Mouse (Mus musculus) limb, embryonic 14.5 days (tissue): ENCODE measurements around the gene Zcchc8. TPM values are rescaled to one million over a fixed set of nuclear protein-coding genes. Genes with fewer than 3 reads are reported as not detected.
"Not testable (repeated sequence)": the region's sequence is repeated elsewhere in the genome, so short reads cannot be mapped to it uniquely, and the experiment has no call there.

Experiments
- ATAC-seq: fragments of 200-750 bp; cut with Nextera tagmentation; 2 replicates; pipeline ENCODE4 v1.8.0; 2017; ENCODE audit warnings: low read depth, moderate number of reproducible peaks, moderate TSS enrichment; ENCODE audit not compliant: low FRiP score
- DNase-seq: peaks from one replicate; pipeline ENCODE4 v3.0.0-alpha.2; 2015; ENCODE audit warnings: low spot score
- H3K27ac ChIP-seq: fragments of 300-500 bp; sonication (generic); replicated peaks from 2 replicates; pipeline ENCODE4 v1.5.1; 2014; ENCODE audit warnings: low read depth, mild to moderate bottlenecking, low read length, moderate library complexity, mixed read lengths
- H3K27me3 ChIP-seq: fragments of 300-500 bp; sonication (generic); 2 replicates; pipeline ENCODE4 v1.6.1; 2014; ENCODE audit warnings: low read length, mixed read lengths; ENCODE audit not compliant: control insufficient read depth, insufficient read depth
- H3K36me3 ChIP-seq: fragments of 300-500 bp; sonication (generic); 2 replicates; pipeline ENCODE4 v1.6.1; 2014; ENCODE audit warnings: mild to moderate bottlenecking, low read length, moderate library complexity, mixed read lengths; ENCODE audit not compliant: control insufficient read depth, insufficient read depth
- H3K4me1 ChIP-seq: fragments of 300-500 bp; sonication (generic); 2 replicates; pipeline ENCODE4 v1.6.1; 2014; ENCODE audit warnings: antibody characterized with exemption, low read length, mixed read lengths; ENCODE audit not compliant: control insufficient read depth, insufficient read depth
- H3K4me2 ChIP-seq: fragments of 300-500 bp; sonication (generic); replicated peaks from 2 replicates; pipeline ENCODE4 v1.6.1; 2014; ENCODE audit warnings: low read depth, mild to moderate bottlenecking, low read length, moderate library complexity; ENCODE audit not compliant: severe bottlenecking
- H3K4me3 ChIP-seq: fragments of 300-500 bp; sonication (generic); replicated peaks from 2 replicates; pipeline ENCODE4 v1.5.1; 2014; ENCODE audit warnings: low read length
- H3K9ac ChIP-seq: fragments of 300-500 bp; sonication (generic); 2 replicates; pipeline ENCODE4 v1.6.1; 2014; ENCODE audit warnings: mild to moderate bottlenecking, low read depth, low read length, moderate library complexity; ENCODE audit not compliant: severe bottlenecking
- H3K9me3 ChIP-seq: fragments of 300-500 bp; sonication (generic); 2 replicates; pipeline ENCODE4 v1.6.1; 2016; ENCODE audit warnings: low read length; ENCODE audit not compliant: control insufficient read depth
- POLR2A ChIP-seq: fragments of 200-500 bp; IDR thresholded peaks from 2 replicates; pipeline ENCODE4 v1.8.0; 2012; ENCODE audit warnings: inconsistent platforms, mild to moderate bottlenecking, moderate library complexity, borderline replicate concordance; ENCODE audit not compliant: insufficient read depth, insufficient read length; ENCODE audit errors: extremely low read depth
- WGBS: fragments of 180-500 bp; shearing (Covaris S2); extraction: QIAGEN DNeasy Blood & Tissue Kit; methylation state at CpG from one replicate; pipeline ENCODE4 v1.1.7; 2014; 5-methylcytosine and 5-hydroxymethylcytosine counted together
- polyA plus RNA-seq, 2 experiments: library from polyadenylated mRNA; depleted of rRNA in 1 of 2; stranded (reverse) in 1 of 2; unstranded in 1 of 2; fragments of >200 nt; fragmentation: Nextera tagmentation in 1 of 2; extraction: Ambion mirVana in 1 of 2; gene quantifications; 2 replicates each; pipeline versions ENCODE4 v1.2.1 to v1.2.3; 2012 to 2014

Zcchc8 gene
- polyA plus RNA-seq, 2 experiments, result 70.9 to 84.5 TPM

DNA sequence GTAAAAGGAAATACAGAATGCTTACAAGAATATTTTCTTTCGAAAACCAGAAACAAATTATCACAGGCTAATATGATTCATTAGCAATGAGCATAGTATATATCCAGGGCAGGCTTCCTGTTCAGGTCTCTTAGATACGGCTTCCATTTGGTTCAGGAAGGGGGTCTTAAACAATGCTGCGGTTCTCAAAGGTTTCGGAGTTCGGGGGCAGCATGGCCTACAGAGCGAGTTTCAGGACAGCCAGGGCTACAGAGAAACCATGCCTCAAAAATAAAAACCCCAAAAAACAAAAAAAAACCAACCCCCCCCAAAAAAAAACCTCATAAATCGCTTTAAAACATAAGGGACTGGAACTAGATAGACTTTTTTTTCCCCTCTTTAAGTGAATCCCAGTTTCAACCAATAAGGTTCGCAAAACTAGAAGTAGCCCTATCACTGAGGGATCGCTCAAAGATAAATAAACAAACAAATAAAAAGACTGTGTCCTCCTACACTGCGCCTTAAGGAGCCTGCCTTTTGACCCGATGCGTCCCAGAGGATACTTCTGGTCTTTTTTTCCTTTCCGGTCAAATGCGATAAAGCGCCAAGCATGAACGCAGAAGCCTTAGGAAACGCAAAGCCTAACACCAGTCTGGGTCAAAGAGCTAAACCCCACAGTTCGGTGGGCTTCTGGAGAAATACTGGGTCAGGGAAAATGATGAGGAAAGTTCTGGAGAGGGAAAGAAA is 27.6 kb upstream of the Zcchc8 start:
- no peaks in the 10 kb centered on the region for H3K27me3 ChIP-seq
- peak; percentile 10 for DNase-seq
- H3K4me3 ChIP-seq, result peak overlapping the region; percentile 56
- peak overlapping the region; percentile 98 for H3K27ac ChIP-seq
- H3K36me3 ChIP-seq, result peaks cover 19% of the 10 kb centered on the region
- no peak for ATAC-seq
- H3K4me1 ChIP-seq, result peaks cover 25% of the 10 kb centered on the region
- TF ChIP-seq POLR2A, result no peak
- under 1% methylated on average over 18 of the region's 18 CpGs for WGBS
- H3K9ac ChIP-seq, result peak overlapping the region; percentile 84
- H3K4me2 ChIP-seq, result peak overlapping the region; percentile 47
- no peaks in the 10 kb centered on the region for H3K9me3 ChIP-seq

DNA sequence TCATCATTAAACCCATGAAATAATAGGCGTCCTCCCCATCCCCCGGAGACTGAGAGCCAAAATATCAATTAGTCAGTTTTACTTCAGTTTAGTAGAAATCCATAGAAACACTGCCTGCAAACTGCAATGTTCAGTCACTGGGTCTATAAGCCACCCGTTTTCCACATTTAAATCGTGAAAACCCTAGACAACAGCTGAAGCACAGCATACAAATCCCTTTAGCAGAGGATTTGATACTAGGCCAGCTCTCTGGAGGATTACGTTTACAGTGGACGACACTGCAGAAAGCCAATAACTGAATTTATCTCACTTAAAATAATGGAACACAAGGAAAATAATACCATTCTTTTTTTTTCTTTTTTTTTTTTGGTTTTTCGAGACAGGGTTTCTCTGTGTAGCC is 26.7 kb upstream of the Zcchc8 start:
- H3K27me3 ChIP-seq, result no peaks in the 10 kb centered on the region
- no peak overlapping the region for H3K27ac ChIP-seq
- WGBS, result 23% methylated on average over 7 of the region's 7 CpGs
- H3K9ac ChIP-seq, result peak overlapping the region; percentile 84
- peak overlapping the region; percentile 47 for H3K4me2 ChIP-seq
- no peak for TF ChIP-seq POLR2A
- no peaks in the 10 kb centered on the region for H3K9me3 ChIP-seq
- H3K36me3 ChIP-seq, result peaks cover 24% of the 10 kb centered on the region
- peak; percentile 51 for DNase-seq
- ATAC-seq, result no peak
- H3K4me3 ChIP-seq, result peak overlapping the region; percentile 56
- peaks cover 25% of the 10 kb centered on the region for H3K4me1 ChIP-seq

- peak overlapping the region; percentile 47 for H3K4me2 ChIP-seq
- no peak overlapping the region; the same call in 1 of the 2 replicates for H3K27ac ChIP-seq
- TF ChIP-seq POLR2A, result no peak
- peak overlapping the region; percentile 56 for H3K4me3 ChIP-seq
- H3K27me3 ChIP-seq, result no peaks in the 10 kb centered on the region
- H3K4me1 ChIP-seq, result peaks cover 25% of the 10 kb centered on the region
- H3K9ac ChIP-seq, result 0 out of 2 replicates have a peak overlapping the region, but pooled peaks have one; percentile 3
- peaks cover 28% of the 10 kb centered on the region for H3K36me3 ChIP-seq
- ATAC-seq, result no peak
- H3K9me3 ChIP-seq, result no peaks in the 10 kb centered on the region
- no peak for DNase-seq
These were observed 25.4 kb upstream of the Zcchc8 start for GRCm38 (mm10) chr5:123746253-123746652.

DNA sequence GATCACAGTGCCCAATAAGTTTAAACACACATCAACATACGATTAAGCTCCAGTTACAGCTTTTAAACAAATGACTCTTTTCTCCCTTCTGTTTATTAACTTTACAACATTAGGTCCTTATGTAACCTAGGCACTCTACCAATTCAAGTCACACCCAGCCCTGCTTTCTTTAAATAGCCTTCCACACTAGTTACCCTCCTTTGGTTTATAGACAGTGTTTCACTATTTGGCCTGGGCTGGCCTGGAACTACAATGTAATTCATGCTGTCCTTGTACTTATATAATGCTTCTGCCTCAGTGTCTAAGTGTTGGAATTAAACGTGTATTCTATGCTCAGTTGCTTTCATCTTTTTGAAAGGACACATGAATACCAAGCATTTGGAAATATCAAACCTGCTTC is 23.5 kb upstream of the Zcchc8 start:
- Histone ChIP-seq H3K9ac (no peak overlapping the region), H3K4me3 (no peak overlapping the region), H3K36me3 (peaks cover 43% of the 10 kb centered on the region), H3K9me3 (no peaks in the 10 kb centered on the region), H3K4me2 (no peak overlapping the region), H3K27ac (no peak overlapping the region), H3K27me3 (no peaks in the 10 kb centered on the region), H3K4me1 (peaks cover 18% of the 10 kb centered on the region)
- DNase-seq (no peak), ATAC-seq (no peak)
- no peak for TF ChIP-seq POLR2A
- WGBS, result 80% methylated on average over 2 of the region's 2 CpGs

GRCm38 (mm10) chr5:123730981-123731380 is 10.1 kb upstream of the Zcchc8 start:
- no peak for TF ChIP-seq POLR2A
- 95% methylated on average over 2 of the region's 2 CpGs for WGBS
- Histone ChIP-seq H3K4me1 (no peaks in the 10 kb centered on the region), H3K9ac (no peak overlapping the region), H3K9me3 (no peaks in the 10 kb centered on the region), H3K36me3 (peaks cover 83% of the 10 kb centered on the region), H3K27ac (no peak overlapping the region), H3K4me2 (no peak overlapping the region), H3K4me3 (no peak overlapping the region), H3K27me3 (no peaks in the 10 kb centered on the region)
- ATAC-seq (no peak), DNase-seq (no peak)

DNA sequence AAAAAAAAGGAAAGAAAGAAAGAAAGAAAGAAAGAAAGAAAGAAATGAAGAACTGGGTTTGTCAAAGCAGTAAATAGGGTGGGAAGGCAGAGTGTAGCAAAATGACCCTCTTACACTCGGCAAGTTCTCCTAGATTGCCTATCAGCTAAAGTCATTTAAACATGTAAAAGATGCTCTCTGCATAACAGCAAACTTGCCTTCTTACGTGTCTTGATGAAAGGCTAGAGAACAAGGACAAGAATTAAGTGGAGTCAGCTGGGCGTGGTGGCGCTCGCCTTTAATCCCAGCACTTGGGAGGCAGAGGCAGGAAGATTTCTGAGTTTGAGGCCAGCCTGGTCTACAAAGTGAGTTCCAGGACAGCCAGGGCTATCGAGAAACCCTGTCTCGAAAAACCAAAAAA is 2.9 kb upstream of the Zcchc8 start:
- not testable (repeated sequence) for H3K4me1 ChIP-seq, H3K4me2 ChIP-seq, H3K9me3 ChIP-seq, ATAC-seq, H3K27ac ChIP-seq, H3K9ac ChIP-seq, H3K27me3 ChIP-seq, H3K4me3 ChIP-seq, DNase-seq
- peaks cover 17% of the 10 kb centered on the region for H3K36me3 ChIP-seq
- WGBS, result 93% methylated on average over 7 of the region's 7 CpGs
